Mouse (Mus musculus) intestine, embryonic 15.5 days (tissue): ENCODE measurements around the gene Hjurp. TPM values are rescaled to one million over a fixed set of nuclear protein-coding genes. Genes with fewer than 3 reads are reported as not detected.

Source experiments
- ATAC-seq: fragments of 200-750 bp; cut with Nextera tagmentation; 2 replicates; pipeline ENCODE4 v1.8.0; 2017; ENCODE audit warnings: moderate TSS enrichment, moderate library complexity
- H3K27ac ChIP-seq: fragments of 300-500 bp; sonication (generic); 2 replicates; pipeline ENCODE4 v1.5.1; 2015; ENCODE audit warnings: mild to moderate bottlenecking, inconsistent platforms
- H3K27me3 ChIP-seq: fragments of 300-500 bp; sonication (generic); replicated peaks from 2 replicates; pipeline ENCODE4 v1.6.1; 2015; ENCODE audit warnings: inconsistent platforms
- H3K36me3 ChIP-seq: fragments of 300-500 bp; sonication (generic); 2 replicates; pipeline ENCODE4 v1.6.1; 2015; ENCODE audit warnings: inconsistent platforms
- H3K4me1 ChIP-seq: fragments of 300-500 bp; sonication (generic); replicated peaks from 2 replicates; pipeline ENCODE4 v1.6.1; 2015; ENCODE audit warnings: inconsistent platforms
- H3K4me2 ChIP-seq: fragments of 300-500 bp; sonication (generic); replicated peaks from 2 replicates; pipeline ENCODE4 v1.6.1; 2015; ENCODE audit warnings: mild to moderate bottlenecking, inconsistent platforms
- H3K4me3 ChIP-seq: fragments of 300-500 bp; sonication (generic); replicated peaks from 2 replicates; pipeline ENCODE4 v1.5.1; 2015; ENCODE audit warnings: inconsistent platforms
- H3K9ac ChIP-seq: fragments of 300-500 bp; sonication (generic); 2 replicates; pipeline ENCODE4 v1.6.1; 2015; ENCODE audit warnings: inconsistent platforms
- H3K9me3 ChIP-seq: fragments of 300-500 bp; sonication (generic); 2 replicates; pipeline ENCODE4 v1.6.1; 2016; ENCODE audit warnings: inconsistent platforms
- WGBS: fragments of 180-500 bp; shearing (Covaris S2); methylation state at CpG from one replicate; pipeline ENCODE4 v1.1.7; 2015; 5-methylcytosine and 5-hydroxymethylcytosine counted together
- polyA plus RNA-seq: library from polyadenylated mRNA; unstranded; fragments of >200 nt; fragmentation: Nextera tagmentation; extraction: Ambion mirVana; gene quantifications from 2 replicates; pipeline ENCODE4 v1.2.1, GENCODE M21; 2015

The Hjurp gene
- polyA plus RNA-seq, 1 experiment from 2014 or later = 158 TPM

DNA sequence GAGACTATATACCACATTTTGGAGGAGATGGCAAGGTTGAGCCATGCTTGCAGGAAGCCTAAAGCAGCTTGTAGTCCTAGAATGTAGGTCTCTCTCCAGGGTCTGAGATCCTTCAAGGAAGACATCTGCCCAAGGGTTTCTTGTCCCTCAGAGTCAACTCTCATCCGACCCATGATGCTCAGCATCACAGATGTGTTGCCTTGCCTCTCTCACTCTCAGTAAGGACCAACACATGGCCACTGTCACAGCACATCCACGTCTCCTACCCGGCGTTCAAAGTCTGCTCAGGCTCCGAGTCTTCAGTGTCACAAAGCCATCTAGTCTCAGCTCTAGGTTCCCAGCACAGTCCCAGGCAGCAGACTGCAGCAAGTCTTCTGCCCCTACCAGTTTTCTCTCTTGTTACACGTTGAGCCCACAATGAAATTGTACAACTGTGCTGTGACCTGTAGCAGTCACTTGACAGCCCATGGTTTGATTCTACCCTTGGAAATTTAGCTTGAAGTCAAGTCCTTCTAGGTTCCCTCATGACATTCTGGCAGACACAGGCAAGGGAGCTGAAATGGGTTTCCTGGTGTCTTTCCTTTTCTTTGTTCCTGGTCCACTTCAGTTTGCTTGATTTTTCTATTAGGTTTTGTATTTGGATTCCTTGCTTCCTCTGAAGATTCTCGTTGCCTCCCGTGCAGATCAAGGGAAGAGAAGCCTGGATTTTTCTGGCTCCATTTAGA, 27.0 kb upstream of the Hjurp start:
- Histone ChIP-seq H3K4me1 (no peaks in the 10 kb centered on the region), H3K36me3 (no peaks in the 10 kb centered on the region), H3K4me2 (no peak overlapping the region), H3K27ac (no peak overlapping the region), H3K27me3 (no peaks in the 10 kb centered on the region), H3K9me3 (0 out of 2 replicates have a peak, but pooled peaks cover 11% of the 10 kb centered on the region), H3K4me3 (no peak overlapping the region), H3K9ac (no peak overlapping the region)
- ATAC-seq = no peak
- WGBS = 60% methylated on average over 8 of the region's 8 CpGs

DNA sequence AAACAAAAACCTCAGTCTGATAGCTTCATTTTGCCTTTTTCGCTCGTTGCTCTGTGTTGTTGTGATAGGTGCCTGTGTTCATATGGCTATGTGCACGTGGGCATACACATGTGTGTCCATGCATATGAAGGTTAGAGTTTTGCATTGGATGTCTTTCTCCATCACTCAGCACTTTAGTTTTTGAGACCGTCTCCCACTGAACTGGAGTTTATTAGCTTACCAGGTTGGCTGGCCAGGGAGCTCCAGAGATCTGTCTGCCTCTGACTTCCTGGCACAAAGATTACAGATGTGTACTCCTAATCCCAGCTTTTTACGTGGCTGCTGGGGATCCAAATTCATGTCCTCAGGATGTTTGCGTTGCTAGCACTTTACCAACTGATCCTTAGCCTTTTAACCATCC, 26.3 kb upstream of the Hjurp start:
- Histone ChIP-seq H3K9me3 (0 out of 2 replicates have a peak, but pooled peaks cover 14% of the 10 kb centered on the region), H3K27ac (no peak overlapping the region), H3K9ac (no peak overlapping the region), H3K4me1 (no peaks in the 10 kb centered on the region), H3K4me3 (no peak overlapping the region), H3K36me3 (no peaks in the 10 kb centered on the region), H3K4me2 (no peak overlapping the region), H3K27me3 (no peaks in the 10 kb centered on the region)
- no peak for ATAC-seq
- WGBS = 66% methylated on average over 6 of the region's 6 CpGs

DNA sequence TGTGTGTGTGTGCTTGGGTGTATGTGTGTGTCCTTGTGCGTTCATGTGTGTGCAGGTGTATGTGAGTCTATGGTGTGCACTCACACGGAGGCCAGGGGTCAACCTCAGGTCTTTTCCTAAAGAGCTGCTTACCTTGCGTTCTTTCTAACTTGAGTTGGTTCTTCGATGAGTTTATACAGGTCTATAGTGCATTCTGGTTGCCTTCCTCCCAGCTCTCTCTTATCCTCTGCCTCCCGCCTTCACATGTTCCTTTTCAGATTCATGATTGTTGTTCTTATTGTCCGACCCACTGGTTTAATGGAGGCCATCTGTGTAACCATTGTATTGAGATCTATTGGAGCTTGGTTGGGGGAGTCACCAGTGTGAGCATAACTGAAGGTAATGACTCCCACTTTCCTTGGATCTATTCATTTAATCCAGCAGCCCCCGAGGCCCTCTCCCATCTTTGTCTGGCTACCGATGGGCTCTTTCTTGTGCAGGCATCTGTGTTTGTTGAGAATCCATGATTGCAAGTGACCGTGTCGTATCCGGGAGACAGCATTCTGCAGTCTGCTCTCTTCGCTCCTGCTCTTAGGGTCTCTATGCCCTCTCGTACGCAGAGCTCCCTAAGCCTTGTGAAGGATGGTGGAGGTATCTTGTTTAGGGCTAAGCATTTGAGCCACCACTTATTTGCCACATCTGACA, 24.8 kb upstream of the Hjurp start:
- H3K4me2 ChIP-seq = no peak overlapping the region
- no peak overlapping the region for H3K4me3 ChIP-seq
- no peak overlapping the region for H3K9ac ChIP-seq
- H3K27me3 ChIP-seq = no peaks in the 10 kb centered on the region
- no peak overlapping the region for H3K27ac ChIP-seq
- ATAC-seq = 0 out of 2 replicates have a peak, but pooled peaks have one; percentile 19
- no peaks in the 10 kb centered on the region for H3K4me1 ChIP-seq
- WGBS = 66% methylated on average over 14 of the region's 14 CpGs
- no peaks in the 10 kb centered on the region for H3K36me3 ChIP-seq
- H3K9me3 ChIP-seq = 0 out of 2 replicates have a peak, but pooled peaks cover 11% of the 10 kb centered on the region

DNA sequence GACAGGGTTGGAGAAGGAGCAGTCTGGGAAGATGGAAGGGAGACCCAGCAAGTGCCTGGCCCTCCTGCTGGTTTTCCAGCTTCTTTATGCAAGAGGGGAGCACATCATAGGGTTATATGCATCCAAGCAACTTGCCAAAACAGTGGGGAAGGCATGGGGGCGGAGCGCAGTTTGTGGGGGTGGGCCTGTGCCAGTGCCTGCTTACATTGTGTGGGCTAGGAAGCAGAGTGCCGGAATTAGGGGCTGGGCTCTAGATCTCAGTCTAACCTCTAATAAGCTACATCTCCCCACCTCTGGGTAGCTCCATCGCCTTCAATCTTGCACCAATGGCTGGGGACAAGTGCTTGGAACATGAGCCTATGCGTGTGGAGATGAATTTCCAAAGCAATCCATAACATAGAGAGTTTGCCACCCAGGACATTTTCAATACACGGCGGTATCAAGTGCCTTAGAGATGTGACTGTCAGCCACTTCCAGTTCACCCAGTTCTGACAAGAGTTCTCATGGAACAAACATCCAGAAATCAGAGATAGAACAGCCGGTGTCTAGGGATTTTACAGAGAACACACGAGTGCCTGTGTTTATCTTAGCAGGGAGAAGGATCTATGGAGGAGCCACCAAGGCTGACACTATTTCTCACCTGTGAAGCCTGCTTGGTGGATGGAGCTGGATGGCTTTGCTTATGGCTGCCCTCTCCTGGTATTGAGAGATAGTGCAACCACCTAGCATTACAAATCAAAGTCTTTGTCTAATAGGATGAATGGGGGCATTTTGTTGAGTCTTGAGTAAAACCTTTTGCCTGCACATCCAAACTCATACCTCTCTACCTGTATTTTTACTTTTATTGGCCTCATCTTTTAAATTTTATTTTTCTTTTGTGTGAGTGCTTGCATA, 23.9 kb upstream of the Hjurp start:
- 65% methylated on average over 9 of the region's 9 CpGs for WGBS
- Histone ChIP-seq H3K4me1 (no peaks in the 10 kb centered on the region), H3K9ac (no peak overlapping the region), H3K4me3 (no peak overlapping the region), H3K27ac (no peak overlapping the region), H3K4me2 (no peak overlapping the region), H3K27me3 (no peaks in the 10 kb centered on the region), H3K9me3 (peaks cover 11% of the 10 kb centered on the region; the same call in 1 of the 2 replicates), H3K36me3 (no peaks in the 10 kb centered on the region)
- ATAC-seq = peak; percentile 34

DNA sequence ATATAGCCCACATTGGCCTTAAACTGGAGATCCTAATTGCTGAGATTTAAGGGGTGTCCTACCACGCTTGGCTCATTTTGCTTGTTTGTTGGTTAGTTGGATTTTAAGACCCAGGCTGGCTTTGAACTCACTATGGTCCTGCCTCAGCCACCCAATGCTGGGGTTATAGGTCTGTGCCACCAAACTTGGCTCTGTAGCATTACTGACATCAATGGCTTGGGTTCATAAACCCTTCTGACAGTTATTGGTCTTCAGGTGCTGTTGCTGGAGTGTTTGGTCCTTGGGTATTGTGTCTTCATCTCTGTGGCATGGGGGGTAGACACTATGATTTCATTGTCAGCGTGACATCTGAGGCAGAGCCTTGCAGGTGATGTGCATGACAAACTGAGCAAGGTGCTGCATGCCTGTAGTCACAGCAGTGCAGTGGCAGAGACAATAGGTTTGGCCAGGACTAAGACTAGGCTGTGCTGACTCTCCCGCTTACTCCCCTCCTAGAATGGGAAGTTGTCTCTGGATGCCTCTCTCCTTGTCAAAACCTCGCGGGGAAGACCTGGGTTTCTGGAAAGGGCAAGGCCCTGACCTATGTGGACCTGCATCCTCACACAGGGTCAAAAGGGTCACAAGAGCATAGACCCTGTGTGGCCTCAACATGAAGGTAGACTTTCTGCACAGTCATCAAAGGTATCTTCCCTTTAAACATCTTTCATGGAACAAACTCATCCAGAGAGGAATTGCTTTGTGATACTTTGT, 23.0 kb upstream of the Hjurp start:
- Histone ChIP-seq H3K36me3 (no peaks in the 10 kb centered on the region), H3K27me3 (no peaks in the 10 kb centered on the region), H3K9me3 (peaks cover 14% of the 10 kb centered on the region; the same call in 1 of the 2 replicates), H3K4me3 (no peak overlapping the region), H3K4me1 (no peaks in the 10 kb centered on the region), H3K4me2 (no peak overlapping the region), H3K27ac (no peak overlapping the region), H3K9ac (no peak overlapping the region)
- WGBS = 42% methylated on average over 5 of the region's 5 CpGs
- peak; percentile 4; the same call in 1 of the 2 replicates for ATAC-seq

DNA sequence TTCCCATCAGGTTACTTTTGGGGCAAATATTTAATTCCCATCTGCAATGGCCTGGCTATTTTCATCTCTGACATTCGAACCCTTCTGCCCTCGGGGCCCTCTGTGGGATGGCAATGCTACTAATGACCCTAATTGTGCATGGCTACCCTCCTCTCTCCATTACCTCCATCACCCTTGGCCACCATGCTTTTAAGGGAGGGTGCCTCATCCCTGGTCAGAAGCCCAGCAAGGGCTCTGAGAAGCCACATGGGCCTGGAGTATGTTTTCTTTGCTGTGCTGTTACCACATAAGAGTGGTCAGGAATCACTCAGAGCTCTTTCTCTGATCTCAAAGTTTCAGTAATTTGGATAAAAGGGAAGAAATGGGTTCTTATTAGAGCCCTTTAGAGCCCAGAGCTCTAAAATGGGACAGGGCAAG, 22.1 kb upstream of the Hjurp start:
- WGBS = 81% methylated on average over 2 of the region's 2 CpGs
- no peak overlapping the region for H3K9ac ChIP-seq
- H3K9me3 ChIP-seq = peaks cover 14% of the 10 kb centered on the region; the same call in 1 of the 2 replicates
- H3K4me2 ChIP-seq = no peak overlapping the region
- H3K4me1 ChIP-seq = no peaks in the 10 kb centered on the region
- H3K36me3 ChIP-seq = no peaks in the 10 kb centered on the region
- H3K27me3 ChIP-seq = no peaks in the 10 kb centered on the region
- no peak overlapping the region for H3K4me3 ChIP-seq
- no peak overlapping the region for H3K27ac ChIP-seq
- ATAC-seq = no peak

DNA sequence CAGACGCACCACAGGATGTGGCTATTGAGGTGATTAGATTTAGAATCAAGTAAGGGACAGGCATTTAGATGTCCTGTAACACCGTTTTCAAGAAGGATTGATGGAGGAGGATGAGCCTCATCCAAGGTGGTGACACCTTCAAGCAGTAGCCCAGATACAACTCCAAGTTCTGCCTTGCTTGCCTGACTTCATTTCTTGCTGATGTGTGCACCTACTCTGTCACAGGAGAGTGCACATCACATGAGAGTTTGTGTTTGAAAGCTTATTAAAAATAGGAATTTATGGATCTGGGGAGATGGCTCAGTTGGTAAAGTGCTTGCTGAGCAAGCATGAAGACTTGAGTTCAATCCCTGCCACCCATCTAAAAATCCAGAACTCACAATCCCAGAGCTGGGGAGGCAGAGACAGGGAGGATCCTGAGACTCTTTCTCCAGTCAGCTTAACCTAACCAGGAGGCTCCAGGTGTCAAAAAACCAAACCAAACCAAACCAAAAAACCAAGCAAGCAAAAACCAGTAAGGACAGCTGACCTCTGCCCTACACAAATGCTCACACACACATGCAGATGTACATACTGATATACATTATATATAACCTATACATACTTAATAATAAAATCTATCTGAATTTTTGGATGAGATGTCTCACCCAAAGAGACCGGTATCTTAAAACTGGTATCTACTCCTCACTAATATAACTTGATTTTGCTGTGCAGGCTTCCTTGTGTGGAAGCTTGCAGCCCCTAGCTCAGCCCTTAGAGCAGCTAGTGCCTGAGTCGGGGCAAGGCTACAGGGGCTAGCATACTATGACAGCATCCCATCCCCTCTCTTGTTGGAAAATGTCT, 21.5 kb upstream of the Hjurp start:
- H3K9ac ChIP-seq = no peak overlapping the region
- no peak overlapping the region for H3K4me3 ChIP-seq
- H3K36me3 ChIP-seq = no peaks in the 10 kb centered on the region
- no peaks in the 10 kb centered on the region for H3K27me3 ChIP-seq
- no peak for ATAC-seq
- H3K27ac ChIP-seq = no peak overlapping the region
- WGBS = 65% methylated on average over 4 of the region's 4 CpGs
- H3K4me2 ChIP-seq = no peak overlapping the region
- no peaks in the 10 kb centered on the region for H3K4me1 ChIP-seq
- peaks cover 14% of the 10 kb centered on the region; the same call in 1 of the 2 replicates for H3K9me3 ChIP-seq

DNA sequence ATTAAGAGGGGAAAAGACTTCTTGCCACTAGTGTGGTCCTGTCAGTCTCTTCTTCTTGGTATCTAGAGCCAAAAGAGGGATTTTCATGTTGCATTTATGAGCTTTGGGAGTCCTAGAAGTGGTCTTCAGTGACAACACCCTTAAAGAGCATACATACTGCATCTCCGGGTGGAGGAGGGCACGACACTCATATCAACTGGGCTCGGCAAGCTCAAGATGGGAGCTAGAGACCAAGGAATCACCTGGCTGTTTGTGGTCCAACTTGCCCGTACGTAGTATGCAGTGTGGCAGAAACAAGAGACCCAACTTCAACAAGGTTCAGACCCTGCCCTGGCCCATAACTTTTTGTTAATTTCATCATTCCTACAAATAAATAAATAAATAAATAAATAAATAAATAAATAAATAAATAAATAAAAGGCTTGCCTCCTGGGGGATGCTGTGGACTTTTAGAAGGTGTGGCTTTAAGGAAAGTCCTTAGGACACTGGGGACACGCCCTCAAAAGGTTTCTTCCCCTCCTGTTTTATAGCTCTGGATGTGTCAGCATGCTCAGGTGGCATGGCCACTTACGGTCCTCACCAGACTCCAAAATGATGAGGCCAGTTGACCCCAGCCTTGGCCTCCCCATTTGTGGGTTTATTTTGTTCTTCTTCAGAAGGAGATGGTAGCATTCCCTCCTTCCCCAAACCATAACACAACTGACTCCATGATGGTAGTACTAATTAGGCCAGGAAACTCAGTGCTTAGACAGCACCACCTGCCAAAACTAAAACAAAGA, 20.2 kb upstream of the Hjurp start:
- Histone ChIP-seq H3K27ac (no peak overlapping the region), H3K9ac (no peak overlapping the region), H3K4me3 (no peak overlapping the region), H3K4me1 (no peaks in the 10 kb centered on the region), H3K9me3 (peaks cover 14% of the 10 kb centered on the region; the same call in 1 of the 2 replicates), H3K36me3 (no peaks in the 10 kb centered on the region), H3K4me2 (no peak overlapping the region), H3K27me3 (no peaks in the 10 kb centered on the region)
- no peak for ATAC-seq
- 68% methylated on average over 7 of the region's 7 CpGs for WGBS

DNA sequence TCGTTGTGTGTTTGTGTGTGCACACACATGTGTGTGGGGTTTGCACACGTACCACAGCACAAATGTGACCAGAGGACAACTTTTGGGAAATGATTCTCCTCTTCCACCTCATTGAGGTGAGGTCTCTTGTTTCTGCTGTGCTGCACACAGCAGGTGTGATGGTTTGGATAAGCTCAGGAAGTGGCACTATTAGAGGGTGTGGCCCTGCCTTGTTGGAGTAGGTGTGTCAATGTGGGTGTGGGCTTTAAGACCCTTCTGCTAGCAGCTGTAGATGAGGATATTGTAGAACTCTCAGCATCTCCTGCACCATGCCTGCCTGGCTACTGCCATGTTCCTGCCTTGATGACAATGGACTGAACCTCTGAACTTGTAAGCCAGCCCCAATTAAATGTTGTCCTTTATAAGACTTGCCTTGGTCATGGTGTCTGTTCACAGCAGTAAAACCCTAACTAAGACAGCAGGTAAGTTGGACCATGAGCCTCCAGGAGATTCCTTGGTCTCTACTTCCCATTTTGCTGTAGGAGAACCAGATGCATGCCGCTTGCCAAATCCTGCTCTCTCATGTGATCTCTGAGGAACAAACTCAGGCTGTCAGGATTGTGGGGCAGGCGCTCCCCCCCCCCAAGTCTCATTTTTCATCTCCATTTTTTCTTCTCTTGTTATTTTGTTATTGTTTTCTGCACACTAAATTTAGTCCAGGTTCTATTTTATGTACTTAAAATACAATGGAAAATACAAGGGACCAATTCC, 18.9 kb upstream of the Hjurp start:
- no peak overlapping the region for H3K4me2 ChIP-seq
- peaks cover 18% of the 10 kb centered on the region; the same call in 1 of the 2 replicates for H3K9me3 ChIP-seq
- 73% methylated on average over 4 of the region's 4 CpGs for WGBS
- no peak overlapping the region for H3K9ac ChIP-seq
- no peak overlapping the region for H3K4me3 ChIP-seq
- H3K27ac ChIP-seq = no peak overlapping the region
- ATAC-seq = no peak
- no peaks in the 10 kb centered on the region for H3K27me3 ChIP-seq
- no peaks in the 10 kb centered on the region for H3K36me3 ChIP-seq
- H3K4me1 ChIP-seq = no peaks in the 10 kb centered on the region

DNA sequence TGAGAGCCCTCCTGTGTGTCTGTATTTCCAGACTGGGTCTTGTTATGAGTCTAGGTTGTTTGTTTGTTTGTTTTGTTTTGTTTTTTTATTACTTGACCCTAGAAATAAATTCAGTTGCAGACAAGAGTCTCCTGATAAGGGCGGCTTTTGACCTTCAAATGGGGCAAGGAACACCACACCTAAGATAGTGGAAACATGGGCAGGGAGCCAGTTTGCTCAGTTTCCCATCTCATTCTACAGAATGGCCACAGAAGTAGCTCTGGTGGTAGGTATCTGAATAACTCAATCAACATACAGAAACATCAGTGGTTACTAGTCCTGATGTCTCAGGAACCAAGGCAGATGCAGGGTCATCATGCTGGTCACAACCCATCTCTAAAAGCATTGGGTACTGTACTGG, 17.2 kb upstream of the Hjurp start:
- Histone ChIP-seq H3K36me3 (no peaks in the 10 kb centered on the region), H3K27me3 (no peaks in the 10 kb centered on the region), H3K4me1 (no peaks in the 10 kb centered on the region), H3K4me2 (no peak overlapping the region), H3K9me3 (peaks cover 13% of the 10 kb centered on the region; the same call in 1 of the 2 replicates), H3K27ac (no peak overlapping the region), H3K9ac (no peak overlapping the region), H3K4me3 (no peak overlapping the region)
- WGBS = 19% methylated on average over 1 of the region's 1 CpGs
- no peak for ATAC-seq
